Mouse (Mus musculus): ENCODE data around the gene Fam57a. TPM values are rescaled to one million over a fixed set of nuclear protein-coding genes. Genes with fewer than 3 reads are reported as not detected.

Gene Fam57a
- 10 to 100 TPM; 16.8 to 17.4 TPM for total RNA-seq (2021)
- long read RNA-seq, experiment 1, transcript Fam57a-201 (5 exons, 2,130 nt) = major isoform, 5 of 12 reads
- long read RNA-seq, experiment 1, partial matches to known transcripts = 2 of 12 reads
- long read RNA-seq, experiment 1, other reads (novel, unspliced or antisense) = 4 of 12 reads
- long read RNA-seq, experiment 2, partial matches to known transcripts = 1 of 12 reads
- long read RNA-seq, experiment 2, other reads (novel, unspliced or antisense) = 6 of 12 reads

- DNase-seq (ENCODE audit: low spot score in 2 of 2) = peak; percentile 90 to 91
Observed at GRCm38 (mm10) chr11:76179495-76180145, at the start of gene Fam57a, which contains the start of gene Vps53. Fam57a (plus strand) TSS chr11:76179671. Vps53 (minus strand) TSS chr11:76179647.

DNA sequence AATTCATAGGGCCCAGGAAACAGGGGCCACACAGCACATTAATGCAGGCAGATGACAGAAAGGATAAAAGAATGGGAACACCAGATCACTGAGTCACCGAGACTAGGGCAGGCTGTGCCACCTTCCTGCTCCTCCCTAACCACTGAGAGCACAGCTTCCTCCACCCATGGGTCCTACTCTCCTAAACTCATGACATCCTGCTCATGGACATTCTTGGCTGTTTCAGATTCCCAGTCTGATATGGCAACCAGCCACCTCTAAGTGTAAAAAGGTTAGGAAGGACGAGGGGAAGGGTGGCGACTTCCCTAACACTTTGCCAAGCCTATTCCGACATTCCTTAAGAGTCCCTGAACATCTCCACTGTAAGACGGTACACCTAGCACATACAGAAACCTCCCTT, 48.6 kb upstream of the Fam57a start:
- no peak for DNase-seq (ENCODE audit: low spot score in 2 of 2)

- no peak for DNase-seq (ENCODE audit: low spot score in 2 of 2)
Observed at GRCm38 (mm10) chr11:76135641-76136437, 43.6 kb upstream of the Fam57a start.

GRCm38 (mm10) chr11:76137996-76138395, 41.5 kb upstream of the Fam57a start:
- no peak for DNase-seq (ENCODE audit: low spot score in 2 of 2)

DNA sequence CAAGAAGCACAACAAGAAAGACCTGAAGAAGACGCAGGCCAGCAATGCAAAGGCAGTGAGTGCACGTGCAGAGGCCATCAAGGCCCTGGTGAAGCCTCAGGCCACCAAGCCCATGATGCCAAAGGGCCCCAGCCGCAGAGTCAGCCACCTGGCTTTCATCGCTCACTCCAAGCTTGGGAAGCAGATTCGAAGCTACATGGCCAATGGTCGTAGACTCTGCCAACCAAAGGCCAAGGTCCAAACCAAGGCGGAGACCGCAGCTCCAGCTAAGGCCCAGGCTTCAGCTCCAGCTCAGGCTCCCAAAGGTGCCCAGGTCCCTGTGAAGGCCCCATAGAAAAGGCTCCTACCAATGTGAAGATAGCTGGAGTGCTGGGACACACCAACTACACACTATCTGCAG, 35.1 kb upstream of the Fam57a start:
- DNase-seq (ENCODE audit: low spot score in 2 of 2) = no peak

- DNase-seq (ENCODE audit: low spot score in 2 of 2) = no peak
Observed at GRCm38 (mm10) chr11:76145169-76145568, 34.3 kb upstream of the Fam57a start.

DNA sequence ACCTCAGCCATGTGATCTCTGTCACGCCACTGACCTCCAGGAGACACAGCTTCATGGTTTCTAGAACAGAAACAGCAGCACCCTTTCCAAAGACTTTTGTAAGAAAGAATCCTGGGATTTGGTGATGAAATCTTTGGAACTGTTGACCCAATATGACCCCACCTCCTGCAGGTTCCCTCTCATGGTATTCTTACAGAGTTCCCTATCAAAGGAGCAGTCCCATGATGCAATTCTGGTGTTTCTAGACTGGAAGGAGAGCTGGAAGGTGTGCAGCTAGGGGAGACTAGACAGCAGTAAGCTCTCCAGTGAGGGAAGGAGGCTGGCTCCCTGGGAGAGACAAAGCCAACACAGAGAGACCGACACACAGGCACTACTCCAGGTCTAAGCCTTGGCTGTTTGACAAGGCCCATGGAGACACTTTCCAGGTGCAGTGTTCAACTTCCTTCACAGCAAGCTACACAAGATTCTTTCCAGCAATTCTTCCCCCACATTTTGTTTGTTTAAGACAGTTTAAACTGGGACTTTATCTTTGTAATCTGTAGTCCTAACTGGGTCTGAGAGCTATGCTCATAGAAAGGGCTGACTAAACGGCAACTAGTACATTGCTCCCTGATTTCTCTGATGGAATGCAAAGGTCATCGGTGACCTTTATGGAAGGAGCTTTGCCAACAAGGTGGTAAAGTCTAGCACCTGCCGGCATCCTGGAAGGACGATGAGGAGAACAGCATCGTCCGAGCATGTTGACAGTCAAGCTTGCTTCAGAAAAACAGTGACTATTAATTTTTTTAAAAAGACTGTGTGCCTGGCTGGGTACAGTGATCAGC, 33.1 kb upstream of the Fam57a start:
- DNase-seq (ENCODE audit: low spot score in 2 of 2) = no peak

DNA sequence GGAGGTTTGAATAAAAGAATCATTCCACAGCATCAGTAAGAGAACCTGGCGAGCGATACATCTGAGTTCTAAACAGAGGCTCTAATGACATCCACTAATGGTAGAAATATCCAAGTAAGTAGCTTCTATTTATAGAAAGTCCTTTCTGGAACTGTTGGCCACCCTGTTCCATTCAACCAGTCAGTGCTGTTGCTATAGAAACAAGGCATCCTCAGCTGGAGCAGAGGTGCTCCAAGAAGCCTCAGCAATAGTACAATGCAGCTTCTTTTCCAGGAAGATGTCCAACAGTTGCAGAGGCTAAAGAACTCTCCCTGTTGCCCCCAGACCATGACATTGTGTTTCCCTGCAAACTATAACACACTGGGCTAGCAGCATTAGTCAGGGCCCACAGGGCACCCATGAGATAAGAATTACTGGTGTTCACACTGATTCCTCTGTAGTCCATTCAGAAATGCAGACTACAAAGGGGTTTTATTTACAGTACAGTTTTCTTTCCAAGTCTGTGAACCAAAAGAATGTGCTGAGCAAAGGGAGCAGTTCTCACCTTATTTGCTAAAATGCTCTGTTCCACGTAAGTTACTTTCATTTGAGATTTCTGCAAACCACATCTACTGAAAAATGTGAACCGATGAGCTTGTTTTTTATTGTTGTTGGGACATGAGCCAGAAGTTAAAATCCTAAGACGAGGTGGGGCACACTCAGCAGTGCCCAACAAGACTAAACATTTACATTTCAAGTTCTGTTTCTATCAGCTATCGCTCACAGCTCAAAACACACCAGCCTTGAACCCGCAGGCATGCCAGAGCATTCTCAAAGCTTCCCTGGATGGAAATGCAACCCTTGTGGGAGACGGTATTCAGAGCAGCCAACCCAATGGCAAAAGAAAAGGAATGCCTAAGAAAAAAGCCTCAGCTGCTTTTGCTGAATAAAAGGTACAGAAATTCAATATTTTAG, 31.1 kb upstream of the Fam57a start:
- DNase-seq (ENCODE audit: low spot score in 2 of 2) = no peak

- DNase-seq (ENCODE audit: low spot score in 2 of 2) = no peak
Observed at GRCm38 (mm10) chr11:76150980-76151379, 28.5 kb upstream of the Fam57a start.

- no peak for DNase-seq (ENCODE audit: low spot score in 2 of 2)
Observed at GRCm38 (mm10) chr11:76153236-76153951, 26.1 kb upstream of the Fam57a start.

DNA sequence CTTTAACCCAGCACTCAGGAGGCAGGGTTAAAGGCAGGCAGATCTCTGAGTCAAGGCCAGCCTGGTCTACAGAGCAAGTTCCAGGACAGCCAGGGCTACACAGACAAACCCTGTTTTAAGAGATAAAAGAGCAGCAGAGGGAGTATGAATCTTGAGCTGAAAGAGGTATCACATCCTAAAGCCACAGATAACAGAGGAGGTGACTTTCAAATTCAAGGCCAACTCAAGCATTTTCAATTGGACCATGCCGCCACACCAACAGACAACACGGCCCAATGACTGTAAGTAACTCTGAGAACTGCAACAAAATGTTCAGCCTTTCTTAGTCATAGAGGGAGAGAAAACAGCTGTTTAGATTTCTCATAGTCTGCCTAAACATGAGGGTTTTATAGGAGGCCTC, 25.3 kb upstream of the Fam57a start:
- DNase-seq (ENCODE audit: low spot score in 2 of 2) = no peak

DNA sequence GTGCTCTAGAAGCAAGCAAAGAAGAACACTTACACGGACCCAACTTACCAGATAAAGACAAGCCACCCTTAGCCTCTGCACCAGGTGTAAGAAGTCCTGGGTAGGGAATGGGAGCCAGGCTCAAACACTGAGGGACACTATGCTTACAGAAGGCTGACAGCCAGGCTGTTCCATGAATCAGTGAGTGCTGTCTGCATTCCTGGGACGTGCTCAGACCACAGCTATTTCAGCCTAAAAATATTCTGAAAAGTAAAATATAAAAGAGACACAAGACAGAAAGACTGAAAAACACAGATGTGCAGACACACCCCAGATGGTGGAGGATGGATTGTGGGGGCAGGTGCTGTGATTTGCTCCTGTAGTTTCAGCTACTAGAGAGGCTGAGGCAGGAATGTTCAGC, 24.6 kb upstream of the Fam57a start:
- DNase-seq (ENCODE audit: low spot score in 2 of 2) = no peak

- no peak for DNase-seq (ENCODE audit: low spot score in 2 of 2)
Observed at GRCm38 (mm10) chr11:76158375-76158774, 21.1 kb upstream of the Fam57a start.

DNA sequence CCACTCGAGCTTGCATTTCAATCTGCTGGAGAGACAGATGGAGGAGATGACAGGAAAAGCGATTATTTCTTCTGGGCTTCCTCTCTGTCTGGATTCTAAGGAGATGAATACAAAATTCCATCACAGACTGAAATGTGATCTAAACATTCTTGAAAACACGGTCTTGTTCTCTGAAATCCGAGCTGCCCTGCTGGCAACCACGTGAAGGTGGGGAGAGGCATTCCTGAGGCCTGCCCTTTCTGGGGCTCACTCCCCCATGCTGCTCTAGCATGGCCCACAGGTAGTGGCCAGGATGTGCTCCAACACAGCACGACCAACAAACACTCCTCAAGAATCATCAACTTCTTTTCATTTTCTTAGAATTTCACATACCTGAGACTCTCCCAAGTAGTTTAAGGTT, 19.2 kb upstream of the Fam57a start:
- no peak for DNase-seq (ENCODE audit: low spot score in 2 of 2)

GRCm38 (mm10) chr11:76166657-76167056, 12.8 kb upstream of the Fam57a start:
- DNase-seq (ENCODE audit: low spot score in 2 of 2) = no peak

GRCm38 (mm10) chr11:76167079-76167765, 12.2 kb upstream of the Fam57a start:
- DNase-seq (ENCODE audit: low spot score in 2 of 2) = peak; percentile 71 to 81

DNA sequence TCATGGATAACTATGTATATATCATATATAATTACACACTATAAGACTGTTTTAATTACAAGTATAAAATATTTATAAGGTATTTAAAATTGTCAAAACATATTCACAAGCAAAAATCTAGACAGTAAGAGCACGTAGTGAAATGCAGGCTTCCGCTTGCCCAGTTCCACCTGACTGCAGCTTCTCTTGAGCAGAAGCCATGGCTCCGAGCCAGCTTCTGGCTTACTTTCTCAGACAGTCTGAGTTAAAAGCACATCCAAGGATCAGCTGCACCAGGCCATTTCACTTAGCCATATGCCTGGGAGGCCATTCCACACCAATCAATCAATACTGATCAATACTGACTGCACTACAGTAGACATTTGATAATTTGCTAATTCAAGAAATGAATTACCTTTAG, 10.5 kb upstream of the Fam57a start:
- no peak for DNase-seq (ENCODE audit: low spot score in 2 of 2)

- DNase-seq (ENCODE audit: low spot score in 2 of 2) = no peak
Observed at GRCm38 (mm10) chr11:76170207-76170606, 9.3 kb upstream of the Fam57a start.

Measured in left cerebral cortex, adult 18-20 months (tissue).